Mouse (Mus musculus) layer of hippocampus, adult 2 months (tissue): Measurements from ENCODE around the gene Olfr430. TPM values are rescaled to one million over a fixed set of nuclear protein-coding genes. Genes with fewer than 3 reads are reported as not detected.

Source experiments
- DNase-seq, 2 experiments: peaks; one replicate each; pipeline ENCODE4 v3.0.0; 2022; ENCODE audit warnings: low spot score in 2 of 2
- H3K27ac ChIP-seq: fragments of 200-600 bp; 2 replicates; pipeline ENCODE4 v1.8.1; 2022
- H3K4me3 ChIP-seq: fragments of 200-600 bp; 2 replicates; pipeline ENCODE4 v1.8.1; 2022; ENCODE audit warnings: mild to moderate bottlenecking
- CTCF ChIP-seq: fragments of 200-600 bp; conservative IDR thresholded peaks from 2 replicates; pipeline ENCODE4 v1.8.1; 2022; ENCODE audit warnings: antibody characterized with exemption, mild to moderate bottlenecking, moderate library complexity
- total RNA-seq, 2 experiments: library from RNA; stranded (reverse); gene quantifications; 2 replicates each; pipeline ENCODE4 v1.2.3; 2021

The Olfr430 gene
- total RNA-seq, 2 experiments from 2014 or later = not detected

- no peak for TF ChIP-seq CTCF
These were observed 13.4 kb upstream of the Olfr430 start for GRCm38 (mm10) chr1:174052981-174053380.

GRCm38 (mm10) chr1:174055248-174055647, 11.2 kb upstream of the Olfr430 start:
- Histone ChIP-seq H3K27ac (no peak overlapping the region), H3K4me3 (no peak overlapping the region)
- no peak for DNase-seq
- no peak for TF ChIP-seq CTCF

More at GRCm38 (mm10) chr1:174052981-174053380, 13.4 kb upstream of the Olfr430 start:
- DNase-seq = peak; percentile 14 to 15
- no peak overlapping the region for H3K4me3 ChIP-seq
- H3K27ac ChIP-seq = no peak overlapping the region

GRCm38 (mm10) chr1:174084031-174084430, 17.6 kb downstream of the Olfr430 start, which contains the start of gene Olfr429:
Gene Olfr429, plus strand, starts transcription at chr1:174084331.
- Histone ChIP-seq H3K4me3 (no peak within 1 kb of the TSS), H3K27ac (no peak within 1 kb of the TSS)
- TF ChIP-seq CTCF = no peak
- DNase-seq = no peak

- no peak within 1 kb of the TSS for H3K4me3 ChIP-seq
These were observed 30.2 kb downstream of the Olfr430 start, which contains the start of gene Olfr427 for GRCm38 (mm10) chr1:174096591-174096990. Gene Olfr427, plus strand, starts transcription at chr1:174096891.

GRCm38 (mm10) chr1:174103735-174104134, 37.3 kb downstream of the Olfr430 start:
- H3K4me3 ChIP-seq = no peak overlapping the region
- H3K27ac ChIP-seq = no peak overlapping the region
- no peak for DNase-seq
- TF ChIP-seq CTCF = peak; percentile 85

More at GRCm38 (mm10) chr1:174096591-174096990, 30.2 kb downstream of the Olfr430 start, which contains the start of gene Olfr427:
- no peak for TF ChIP-seq CTCF
- no peak for DNase-seq
- H3K27ac ChIP-seq = no peak within 1 kb of the TSS

- no peak for DNase-seq
- Histone ChIP-seq H3K27ac (no peak within 1 kb of the TSS), H3K4me3 (no peak within 1 kb of the TSS)
- no peak for TF ChIP-seq CTCF
These were observed 54.7 kb downstream of the Olfr430 start, which contains the start of gene Olfr231 for GRCm38 (mm10) chr1:174121062-174121461. Gene Olfr231, minus strand, starts transcription at chr1:174121162.

Other genes with a start within 250 kb of the Olfr430 start
- not detected for gene Ifi211, start 153.6 kb upstream of the Olfr430 start, total RNA-seq
- gene Mndal, start 124.1 kb upstream of the Olfr430 start, total RNA-seq = 10 to 100 TPM; 10.4 to 12.3 TPM
- gene Ifi203, start 123.9 kb upstream of the Olfr430 start, total RNA-seq = 1 to 10 TPM; 4.5 to 5.6 TPM
- not detected for gene Ifi202b, start 83.9 kb upstream of the Olfr430 start, total RNA-seq
- under 1 TPM in 1 of 2 experiments, not detected in 1; 0.29 TPM for gene Ifi205, start 34.8 kb upstream of the Olfr430 start, total RNA-seq
- not detected for gene Olfr433, start 25.9 kb upstream of the Olfr430 start, total RNA-seq
- not detected for gene Olfr432, start 17.4 kb upstream of the Olfr430 start, total RNA-seq
- not detected for gene Olfr429, start 17.7 kb downstream of the Olfr430 start, total RNA-seq
- not detected for gene Olfr427, start 30.3 kb downstream of the Olfr430 start, total RNA-seq
- gene Olfr231, start 54.6 kb downstream of the Olfr430 start, total RNA-seq = not detected
- not detected for gene Olfr424, start 64.9 kb downstream of the Olfr430 start, total RNA-seq
- gene Olfr420, start 89.0 kb downstream of the Olfr430 start, total RNA-seq = not detected
- under 1 TPM in 1 of 2 experiments, not detected in 1; 0.05 TPM for gene Spta1, start 106.2 kb downstream of the Olfr430 start, total RNA-seq
- gene Olfr419, start 185.5 kb downstream of the Olfr430 start, total RNA-seq = not detected